Mouse (Mus musculus): ENCODE results near the gene Adora3.

Adora3 gene

GRCm38 (mm10) chr3:105873451-105874445 lies 3.1 kb downstream of the Adora3 start:
- DNase-seq (ENCODE audit: low spot score in 2 of 2) = no peak

- DNase-seq (ENCODE audit: low spot score in 2 of 2) = no peak
Measured at GRCm38 (mm10) chr3:105876022-105876421, 5.4 kb downstream of the Adora3 start.

GRCm38 (mm10) chr3:105877252-105877803 lies 6.7 kb downstream of the Adora3 start:
- no peak for DNase-seq (ENCODE audit: low spot score in 2 of 2)

GRCm38 (mm10) chr3:105877919-105878318 lies 7.3 kb downstream of the Adora3 start:
- DNase-seq (ENCODE audit: low spot score in 2 of 2) = no peak

GRCm38 (mm10) chr3:105878751-105879150 lies 8.1 kb downstream of the Adora3 start:
- DNase-seq (ENCODE audit: low spot score in 2 of 2) = no peak

GRCm38 (mm10) chr3:105880419-105880818 lies 9.8 kb downstream of the Adora3 start:
- no peak for DNase-seq (ENCODE audit: low spot score in 2 of 2)

GRCm38 (mm10) chr3:105882105-105882504 lies 11.4 kb downstream of the Adora3 start:
- DNase-seq (ENCODE audit: low spot score in 2 of 2) = no peak

- no peak for DNase-seq (ENCODE audit: low spot score in 2 of 2)
Measured at GRCm38 (mm10) chr3:105883111-105883510, 12.5 kb downstream of the Adora3 start.

GRCm38 (mm10) chr3:105888961-105889360 lies 18.3 kb downstream of the Adora3 start:
- no peak for DNase-seq (ENCODE audit: low spot score in 2 of 2)

- DNase-seq (ENCODE audit: low spot score in 2 of 2) = no peak
Measured at GRCm38 (mm10) chr3:105890220-105890619, 19.6 kb downstream of the Adora3 start.

GRCm38 (mm10) chr3:105891141-105891540 lies 20.5 kb downstream of the Adora3 start:
- DNase-seq (ENCODE audit: low spot score in 2 of 2) = no peak

GRCm38 (mm10) chr3:105891760-105892571 lies 21.3 kb downstream of the Adora3 start:
- DNase-seq (ENCODE audit: low spot score in 2 of 2) = no peak

- no peak for DNase-seq (ENCODE audit: low spot score in 2 of 2)
Measured at GRCm38 (mm10) chr3:105892572-105893495, 22.2 kb downstream of the Adora3 start.

GRCm38 (mm10) chr3:105893941-105894391 lies 23.3 kb downstream of the Adora3 start:
- peak in 1 of 2 experiments; percentile 58 for DNase-seq (ENCODE audit: low spot score in 2 of 2)

- peak; percentile 52 to 79 for DNase-seq (ENCODE audit: low spot score in 2 of 2)
Measured at GRCm38 (mm10) chr3:105894601-105895592, 24.2 kb downstream of the Adora3 start.

GRCm38 (mm10) chr3:105896811-105897210 lies 26.2 kb downstream of the Adora3 start:
- no peak for DNase-seq (ENCODE audit: low spot score in 2 of 2)

GRCm38 (mm10) chr3:105898325-105898724 lies 27.7 kb downstream of the Adora3 start:
- peak in 1 of 2 experiments; percentile 42 for DNase-seq (ENCODE audit: low spot score in 2 of 2)

GRCm38 (mm10) chr3:105898861-105899260 lies 28.2 kb downstream of the Adora3 start:
- no peak for DNase-seq (ENCODE audit: low spot score in 2 of 2)

GRCm38 (mm10) chr3:105899394-105900147 lies 28.9 kb downstream of the Adora3 start:
- DNase-seq (ENCODE audit: low spot score in 2 of 2) = peak in 1 of 2 experiments; percentile 87
